Mouse (Mus musculus) liver, embryonic 15.5 days (tissue): ENCODE results near the gene Prss54. TPM values are rescaled to one million over a fixed set of nuclear protein-coding genes. Genes with fewer than 3 reads are reported as not detected.
"Not testable (repeated sequence)": the region's sequence is repeated elsewhere in the genome, so short reads cannot be mapped to it uniquely, and the experiment has no call there.

Source experiments
- ATAC-seq: fragments of 200-750 bp; cut with Nextera tagmentation; 2 replicates; pipeline ENCODE4 v1.8.0; 2017; ENCODE audit warnings: moderate number of reproducible peaks, mild to moderate bottlenecking, moderate library complexity; ENCODE audit not compliant: insufficient read depth
- H3K27ac ChIP-seq: fragments of 300-500 bp; sonication (generic); replicated peaks from 2 replicates; pipeline ENCODE4 v1.5.1; 2015; ENCODE audit warnings: mild to moderate bottlenecking, inconsistent platforms
- H3K27me3 ChIP-seq: fragments of 300-500 bp; sonication (generic); 2 replicates; pipeline ENCODE4 v1.6.1; 2015; ENCODE audit warnings: mild to moderate bottlenecking, inconsistent platforms
- H3K36me3 ChIP-seq: fragments of 300-500 bp; sonication (generic); replicated peaks from 2 replicates; pipeline ENCODE4 v1.6.1; 2015; ENCODE audit warnings: moderate library complexity, mild to moderate bottlenecking, inconsistent platforms
- H3K4me1 ChIP-seq: fragments of 300-500 bp; sonication (generic); replicated peaks from 2 replicates; pipeline ENCODE4 v1.6.1; 2015; ENCODE audit warnings: inconsistent platforms
- H3K4me2 ChIP-seq: fragments of 300-500 bp; sonication (generic); 2 replicates; pipeline ENCODE4 v1.6.1; 2015; ENCODE audit warnings: moderate library complexity, mild to moderate bottlenecking, inconsistent platforms
- H3K4me3 ChIP-seq: fragments of 300-500 bp; sonication (generic); replicated peaks from 2 replicates; pipeline ENCODE4 v1.5.1; 2015; ENCODE audit warnings: mild to moderate bottlenecking, inconsistent platforms
- H3K9ac ChIP-seq: fragments of 300-500 bp; sonication (generic); 2 replicates; pipeline ENCODE4 v1.6.1; 2015; ENCODE audit warnings: moderate library complexity, mild to moderate bottlenecking, inconsistent platforms
- H3K9me3 ChIP-seq: fragments of 300-500 bp; sonication (generic); replicated peaks from 2 replicates; pipeline ENCODE4 v1.6.1; 2016; ENCODE audit warnings: inconsistent platforms
- WGBS: fragments of 180-500 bp; shearing (Covaris S2); methylation state at CpG from one replicate; pipeline ENCODE4 v1.1.7; 2015; ENCODE audit warnings: mixed read lengths; ENCODE audit not compliant: insufficient replicate concordance; 5-methylcytosine and 5-hydroxymethylcytosine counted together
- polyA plus RNA-seq: library from polyadenylated mRNA; unstranded; fragments of >200 nt; fragmentation: Nextera tagmentation; extraction: Ambion mirVana; gene quantifications from 2 replicates; pipeline ENCODE4 v1.2.1, GENCODE M21; 2015

The Prss54 gene
- not detected in 2 replicates for polyA plus RNA-seq

DNA sequence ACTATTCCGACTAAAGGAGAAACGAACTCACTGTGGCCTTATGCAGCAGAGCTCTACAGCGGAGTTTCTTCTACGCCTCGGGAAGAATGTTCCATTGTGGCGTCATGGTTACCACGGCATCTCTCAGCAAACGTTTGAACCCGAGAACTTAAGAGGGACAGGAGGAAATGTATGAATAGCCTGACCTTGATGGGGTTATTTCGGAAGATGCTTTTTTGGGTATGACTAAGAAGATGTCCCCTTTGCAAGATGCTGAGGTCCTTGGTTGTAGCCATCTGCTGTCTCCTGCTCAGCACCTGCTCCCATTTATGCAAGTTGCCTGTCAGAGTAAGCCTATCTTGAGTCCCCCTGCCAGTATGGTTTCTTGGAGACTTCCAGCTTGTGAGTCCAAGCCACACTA, at the start of gene Prss54:
TSS of gene Prss54 (minus strand) at position 101 of the 400 bp plus-strand sequence.
- H3K4me2 ChIP-seq = no peak within 1 kb of the TSS
- no peak within 1 kb of the TSS for H3K9ac ChIP-seq
- no peak within 1 kb of the TSS for H3K27ac ChIP-seq
- H3K9me3 ChIP-seq = no peaks in the 10 kb centered on the region
- H3K27me3 ChIP-seq = no peaks in the 10 kb centered on the region
- no peak for ATAC-seq
- no peak within 1 kb of the TSS for H3K4me3 ChIP-seq
- no peaks in the 10 kb centered on the region for H3K36me3 ChIP-seq
- H3K4me1 ChIP-seq = no peaks in the 10 kb centered on the region
- WGBS = 74% methylated on average over 10 of the region's 10 CpGs

DNA sequence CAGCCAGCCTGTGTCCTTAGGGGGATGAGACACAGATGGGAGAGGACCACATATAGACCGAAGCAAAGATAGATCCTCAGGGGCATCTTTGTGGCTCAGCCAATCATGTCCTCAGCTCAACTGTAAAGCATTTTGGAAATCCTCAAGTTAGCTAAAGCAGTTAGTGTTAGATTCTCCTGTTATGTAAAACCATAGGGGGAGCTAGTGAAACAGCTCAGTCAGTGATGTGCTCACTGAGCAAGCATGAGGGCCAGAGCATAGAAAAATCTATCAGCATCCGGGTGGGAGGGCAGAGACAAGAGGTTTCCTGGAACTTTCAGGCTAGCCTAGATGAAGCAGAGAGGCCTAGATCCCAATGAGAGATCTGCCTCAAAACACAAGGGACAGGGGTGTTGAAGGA, 48.7 kb upstream of the Prss54 start:
- H3K9ac ChIP-seq = no peak overlapping the region
- peaks cover 20% of the 10 kb centered on the region for H3K27me3 ChIP-seq
- no peaks in the 10 kb centered on the region for H3K36me3 ChIP-seq
- ATAC-seq = no peak
- no peak overlapping the region for H3K4me3 ChIP-seq
- 62% methylated on average over 2 of the region's 2 CpGs for WGBS
- no peak overlapping the region for H3K4me2 ChIP-seq
- no peaks in the 10 kb centered on the region for H3K9me3 ChIP-seq
- H3K4me1 ChIP-seq = no peaks in the 10 kb centered on the region
- no peak overlapping the region for H3K27ac ChIP-seq

DNA sequence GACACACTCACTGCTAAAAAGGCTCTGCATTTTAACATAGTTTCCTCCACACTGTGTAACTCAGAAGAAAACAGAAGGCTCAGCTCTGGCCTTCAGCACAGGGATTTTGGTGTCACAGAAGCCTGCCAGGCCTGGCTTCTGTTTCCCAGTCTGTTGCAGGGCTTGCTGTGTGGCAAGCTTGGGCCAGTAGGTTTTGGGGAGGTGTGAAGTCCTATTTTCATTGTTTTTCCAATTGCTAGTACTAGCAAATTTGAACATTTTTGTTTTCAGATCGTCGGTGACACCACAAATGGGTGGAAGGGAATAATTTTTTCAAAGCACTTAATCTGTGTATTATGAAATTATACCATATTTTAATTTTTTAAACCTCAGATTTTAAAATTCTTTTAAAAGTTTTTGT, 43.9 kb upstream of the Prss54 start:
- no peak overlapping the region for H3K27ac ChIP-seq
- peaks cover 18% of the 10 kb centered on the region for H3K27me3 ChIP-seq
- H3K4me2 ChIP-seq = no peak overlapping the region
- H3K4me3 ChIP-seq = no peak overlapping the region
- H3K9me3 ChIP-seq = no peaks in the 10 kb centered on the region
- ATAC-seq = no peak
- H3K4me1 ChIP-seq = no peaks in the 10 kb centered on the region
- 67% methylated on average over 2 of the region's 2 CpGs for WGBS
- H3K36me3 ChIP-seq = no peaks in the 10 kb centered on the region
- no peak overlapping the region for H3K9ac ChIP-seq

GRCm38 (mm10) chr8:95616383-95616782, 40.2 kb upstream of the Prss54 start:
- Histone ChIP-seq H3K9ac (no peak overlapping the region), H3K4me1 (no peaks in the 10 kb centered on the region), H3K4me3 (no peak overlapping the region), H3K4me2 (no peak overlapping the region), H3K27me3 (peaks cover 26% of the 10 kb centered on the region), H3K27ac (no peak overlapping the region), H3K9me3 (no peaks in the 10 kb centered on the region), H3K36me3 (no peaks in the 10 kb centered on the region)
- no peak for ATAC-seq
- 66% methylated on average over 7 of the region's 7 CpGs for WGBS

DNA sequence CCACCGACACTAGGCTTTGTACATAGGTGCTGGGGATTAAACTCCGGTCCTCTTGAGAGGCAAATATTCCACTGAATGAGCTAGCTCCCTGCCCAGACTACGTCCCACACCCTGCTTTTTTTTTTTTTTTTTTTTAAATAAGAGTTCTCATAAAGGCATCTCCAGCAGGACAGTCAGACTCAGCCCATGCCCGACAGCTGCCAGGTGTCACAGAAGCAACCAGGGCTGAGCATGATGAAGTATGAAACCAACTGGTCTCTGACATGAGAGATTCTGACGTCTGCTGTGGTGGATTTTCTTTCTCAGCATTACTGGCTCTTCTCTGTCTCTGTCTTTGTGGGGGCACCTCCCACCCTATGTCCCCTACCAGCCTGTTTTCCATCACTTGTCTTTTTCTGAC, 35.6 kb upstream of the Prss54 start:
- 60% methylated on average over 5 of the region's 5 CpGs for WGBS
- ATAC-seq = no peak
- Histone ChIP-seq H3K36me3 (no peaks in the 10 kb centered on the region), H3K4me1 (peaks cover 8% of the 10 kb centered on the region), H3K9ac (no peak overlapping the region), H3K27me3 (peaks cover 38% of the 10 kb centered on the region), H3K27ac (no peak overlapping the region), H3K4me2 (no peak overlapping the region), H3K9me3 (no peaks in the 10 kb centered on the region), H3K4me3 (no peak overlapping the region)

DNA sequence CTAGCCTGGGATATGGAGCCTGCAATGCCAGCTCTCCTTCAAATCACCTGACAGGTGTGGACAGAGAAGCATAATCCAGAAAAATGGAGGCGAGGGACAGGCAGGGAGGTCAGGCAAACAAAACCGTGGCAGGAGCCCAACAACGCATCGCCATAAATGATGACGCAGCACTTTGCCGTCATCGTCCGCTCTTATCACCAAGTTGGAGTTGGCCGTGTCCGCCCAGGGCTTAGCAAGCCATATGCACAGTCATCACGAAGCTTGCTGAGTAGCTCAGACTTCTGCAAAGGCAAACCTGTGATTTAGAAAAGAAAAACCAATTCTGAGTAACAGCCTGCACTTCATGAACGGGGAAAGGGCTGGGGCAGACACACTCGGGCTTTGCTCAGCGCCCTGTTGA, 34.6 kb upstream of the Prss54 start:
- Histone ChIP-seq H3K4me2 (peak overlapping the region; percentile 48), H3K9ac (no peak overlapping the region), H3K4me3 (no peak overlapping the region), H3K4me1 (peaks cover 8% of the 10 kb centered on the region), H3K27ac (no peak overlapping the region; the same call in 1 of the 2 replicates), H3K27me3 (peaks cover 38% of the 10 kb centered on the region), H3K36me3 (no peaks in the 10 kb centered on the region), H3K9me3 (no peaks in the 10 kb centered on the region)
- peak; percentile 88 for ATAC-seq
- 35% methylated on average over 14 of the region's 14 CpGs for WGBS

DNA sequence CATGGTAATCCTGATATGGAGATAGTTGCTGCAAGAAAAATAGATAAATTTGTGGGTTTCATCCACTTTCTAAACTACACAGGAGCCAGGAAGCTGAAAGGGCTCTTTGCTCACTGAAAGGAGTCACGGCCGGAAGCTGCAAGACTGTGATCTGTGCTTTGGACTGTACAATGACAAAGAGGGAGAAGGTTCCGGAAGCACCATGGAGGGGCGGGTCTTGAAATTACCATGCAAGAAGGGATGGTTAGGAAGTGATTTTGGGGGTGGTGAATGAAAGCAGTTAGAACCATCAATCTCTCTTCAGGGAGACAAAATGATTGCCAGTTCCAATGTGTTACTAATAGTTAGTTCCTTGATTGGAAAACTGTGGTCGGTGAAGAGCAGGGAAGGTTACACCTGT, 33.3 kb upstream of the Prss54 start:
- WGBS = 69% methylated on average over 5 of the region's 5 CpGs

GRCm38 (mm10) chr8:95607210-95607609, 31.1 kb upstream of the Prss54 start:
- no peak overlapping the region for H3K4me2 ChIP-seq
- H3K4me3 ChIP-seq = no peak overlapping the region
- H3K9me3 ChIP-seq = no peaks in the 10 kb centered on the region
- 54% methylated on average over 9 of the region's 9 CpGs for WGBS
- H3K27me3 ChIP-seq = peaks cover 28% of the 10 kb centered on the region; the same call in 1 of the 2 replicates
- H3K36me3 ChIP-seq = no peaks in the 10 kb centered on the region
- no peak overlapping the region for H3K27ac ChIP-seq
- peaks cover 8% of the 10 kb centered on the region for H3K4me1 ChIP-seq
- no peak for ATAC-seq
- H3K9ac ChIP-seq = no peak overlapping the region

More for the DNA sequence above, 33.3 kb upstream of the Prss54 start:
- no peak overlapping the region for H3K4me2 ChIP-seq
- no peak overlapping the region for H3K4me3 ChIP-seq
- H3K9ac ChIP-seq = no peak overlapping the region
- H3K27ac ChIP-seq = no peak overlapping the region
- peaks cover 38% of the 10 kb centered on the region for H3K27me3 ChIP-seq
- no peaks in the 10 kb centered on the region for H3K9me3 ChIP-seq
- H3K4me1 ChIP-seq = peaks cover 8% of the 10 kb centered on the region
- no peak for ATAC-seq
- H3K36me3 ChIP-seq = no peaks in the 10 kb centered on the region

DNA sequence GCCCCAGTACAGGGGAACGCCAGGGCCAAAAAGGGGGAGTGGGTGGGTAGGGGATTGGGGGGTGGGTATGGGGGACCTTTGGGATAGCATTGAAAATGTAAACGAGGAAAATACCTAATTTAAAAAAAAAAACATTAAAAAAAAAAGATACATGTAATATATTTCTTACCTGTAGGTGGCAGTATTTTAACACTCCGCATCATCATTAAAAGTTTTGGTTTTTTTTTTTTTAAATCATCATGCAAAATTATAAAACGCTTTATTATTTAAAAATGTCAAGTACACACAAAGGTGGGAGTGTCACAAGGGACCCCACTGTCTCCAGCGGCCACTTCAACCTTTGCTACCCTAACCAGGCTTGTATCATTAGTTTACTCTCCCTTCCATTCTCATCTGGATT, 30.4 kb upstream of the Prss54 start:
- H3K27ac ChIP-seq, H3K4me3 ChIP-seq, H3K9me3 ChIP-seq, H3K36me3 ChIP-seq, H3K9ac ChIP-seq, ATAC-seq, H3K4me1 ChIP-seq, H3K4me2 ChIP-seq: not testable (repeated sequence)
- peaks cover 24% of the 10 kb centered on the region; the same call in 1 of the 2 replicates for H3K27me3 ChIP-seq
- 16% methylated on average over 4 of the region's 5 CpGs for WGBS

DNA sequence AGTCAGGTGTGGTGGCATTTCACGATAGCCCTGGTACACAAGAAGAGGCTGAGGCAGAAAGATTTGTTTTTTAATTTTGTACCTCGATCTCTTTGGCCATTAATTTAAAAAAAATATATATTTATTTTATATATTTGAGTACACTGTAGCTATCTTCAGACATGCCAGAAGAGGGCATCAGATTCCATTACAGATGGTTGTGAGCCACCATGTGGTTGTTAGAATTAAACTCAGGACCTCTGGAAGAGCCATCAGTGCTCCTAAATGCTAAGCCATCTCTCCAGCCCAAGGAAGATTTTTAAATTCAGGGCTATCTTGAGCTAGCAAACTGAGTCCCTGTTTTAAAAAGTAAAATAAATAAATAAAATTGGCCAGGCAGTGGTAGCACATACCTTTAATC, 26.0 kb upstream of the Prss54 start:
- Histone ChIP-seq H3K36me3 (no peaks in the 10 kb centered on the region), H3K4me3 (no peak overlapping the region), H3K27me3 (peaks cover 7% of the 10 kb centered on the region), H3K4me1 (peaks cover 3% of the 10 kb centered on the region; the same call in 1 of the 2 replicates), H3K4me2 (no peak overlapping the region), H3K9me3 (no peaks in the 10 kb centered on the region), H3K27ac (no peak overlapping the region), H3K9ac (no peak overlapping the region)
- 47% methylated on average over 2 of the region's 2 CpGs for WGBS
- ATAC-seq = no peak

DNA sequence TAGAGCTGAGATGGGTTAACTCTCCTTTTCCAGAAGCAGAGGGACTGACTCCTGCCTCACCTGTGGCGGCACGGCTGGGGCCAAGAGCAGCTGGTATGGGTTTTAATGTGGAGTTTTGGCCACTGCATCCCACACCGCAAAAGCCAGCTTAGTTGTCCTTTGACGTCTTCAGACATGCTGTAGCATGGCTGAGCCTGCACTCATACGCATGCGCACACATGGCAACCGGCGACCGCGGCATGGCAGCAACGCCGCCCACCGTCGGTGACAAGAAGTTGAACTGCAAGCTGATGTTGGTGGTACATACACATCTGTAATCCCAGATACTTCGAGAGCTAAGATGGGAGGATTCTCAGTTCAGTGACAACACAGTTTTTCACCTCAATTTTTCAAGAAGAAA, 25.2 kb upstream of the Prss54 start:
- WGBS = 66% methylated on average over 15 of the region's 15 CpGs
- Histone ChIP-seq H3K4me3 (no peak overlapping the region), H3K36me3 (no peaks in the 10 kb centered on the region), H3K4me1 (peaks cover 11% of the 10 kb centered on the region), H3K27ac (no peak overlapping the region), H3K9me3 (no peaks in the 10 kb centered on the region), H3K4me2 (no peak overlapping the region), H3K9ac (no peak overlapping the region), H3K27me3 (peaks cover 4% of the 10 kb centered on the region)
- no peak for ATAC-seq

GRCm38 (mm10) chr8:95599861-95600260, 23.7 kb upstream of the Prss54 start:
- no peak for ATAC-seq
- H3K36me3 ChIP-seq = no peaks in the 10 kb centered on the region
- no peaks in the 10 kb centered on the region for H3K9me3 ChIP-seq
- no peak overlapping the region for H3K27ac ChIP-seq
- no peak overlapping the region for H3K4me2 ChIP-seq
- WGBS = 11% methylated on average over 11 of the region's 11 CpGs
- H3K27me3 ChIP-seq = peaks cover 4% of the 10 kb centered on the region
- no peak overlapping the region for H3K4me3 ChIP-seq
- no peak overlapping the region for H3K9ac ChIP-seq
- peaks cover 11% of the 10 kb centered on the region for H3K4me1 ChIP-seq
